Mouse (Mus musculus): ENCODE data around the gene Ykt6.

GRCm38 (mm10) chr11:5955546-5956276 is at the start of gene Ykt6:
- TF ChIP-seq CTCF (conservative IDR thresholded peaks at IDR 0.05 in 1 of 2, IDR thresholded peaks at IDR 0.05 in 1 of 2; ENCODE audit: low read depth in 2 of 2, low read length in 2 of 2) (no peak), ZNF384 (IDR thresholded peaks at IDR 0.05; ENCODE audit: low read depth, low read length) (no peak), SIN3A (IDR thresholded peaks at IDR 0.05; ENCODE audit: low read length) (peak; percentile 97), SMC3 (IDR thresholded peaks at IDR 0.05; ENCODE audit: low read depth, low read length) (no peak)
